Mouse (Mus musculus): ENCODE measurements around the gene Zfp775.

Gene Zfp775

GRCm38 (mm10) chr6:48601271-48602079 lies at the start of gene Zfp775:
Zfp775 (plus strand) TSS chr6:48602063.
- peak; percentile 94 for DNase-seq

DNA sequence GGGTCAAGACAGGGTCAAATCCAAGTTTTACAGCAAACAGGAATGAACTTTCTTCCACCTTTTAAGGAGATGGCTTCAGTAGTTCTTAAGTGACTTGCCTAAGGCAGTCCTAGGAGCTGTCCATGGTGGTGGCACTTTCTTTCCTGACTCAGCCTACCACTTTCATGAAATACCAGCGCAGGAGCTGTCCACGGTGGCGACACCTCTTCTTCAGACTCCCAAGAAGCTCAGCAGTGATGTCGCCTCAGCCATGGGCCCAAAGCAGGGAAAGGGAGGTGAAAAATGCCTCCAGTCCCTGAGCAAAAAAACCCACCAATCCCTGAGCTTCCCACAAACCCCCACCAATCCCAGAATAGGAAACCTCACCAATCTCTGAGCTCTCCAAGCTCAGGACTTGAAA lies 48.9 kb upstream of the Zfp775 start:
- peak; percentile 66 for DNase-seq

DNA sequence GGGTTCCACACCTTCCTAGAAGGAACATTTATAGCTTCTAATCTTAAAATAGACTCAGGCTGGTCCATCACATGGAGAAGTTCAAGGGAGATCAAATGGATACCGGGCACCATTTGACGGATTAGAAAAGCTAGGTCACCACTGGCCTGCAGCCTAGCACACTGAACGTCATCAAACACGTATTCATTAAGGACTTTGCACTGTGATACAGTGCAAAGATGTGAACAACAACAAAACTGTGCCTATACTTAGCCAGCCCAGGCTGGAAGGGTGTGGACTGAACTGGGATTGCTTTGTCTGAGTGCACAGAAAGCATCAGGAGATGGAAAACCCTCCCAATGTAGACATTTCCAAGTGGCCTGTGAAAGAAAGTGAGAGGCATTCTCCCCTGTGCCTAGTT lies 48.0 kb upstream of the Zfp775 start:
- DNase-seq, result no peak

GRCm38 (mm10) chr6:48554280-48555103 lies 47.4 kb upstream of the Zfp775 start, which contains the start of gene Lrrc61:
Lrrc61 (plus strand) TSS chr6:48554796.
- DNase-seq, result peak; percentile 87

DNA sequence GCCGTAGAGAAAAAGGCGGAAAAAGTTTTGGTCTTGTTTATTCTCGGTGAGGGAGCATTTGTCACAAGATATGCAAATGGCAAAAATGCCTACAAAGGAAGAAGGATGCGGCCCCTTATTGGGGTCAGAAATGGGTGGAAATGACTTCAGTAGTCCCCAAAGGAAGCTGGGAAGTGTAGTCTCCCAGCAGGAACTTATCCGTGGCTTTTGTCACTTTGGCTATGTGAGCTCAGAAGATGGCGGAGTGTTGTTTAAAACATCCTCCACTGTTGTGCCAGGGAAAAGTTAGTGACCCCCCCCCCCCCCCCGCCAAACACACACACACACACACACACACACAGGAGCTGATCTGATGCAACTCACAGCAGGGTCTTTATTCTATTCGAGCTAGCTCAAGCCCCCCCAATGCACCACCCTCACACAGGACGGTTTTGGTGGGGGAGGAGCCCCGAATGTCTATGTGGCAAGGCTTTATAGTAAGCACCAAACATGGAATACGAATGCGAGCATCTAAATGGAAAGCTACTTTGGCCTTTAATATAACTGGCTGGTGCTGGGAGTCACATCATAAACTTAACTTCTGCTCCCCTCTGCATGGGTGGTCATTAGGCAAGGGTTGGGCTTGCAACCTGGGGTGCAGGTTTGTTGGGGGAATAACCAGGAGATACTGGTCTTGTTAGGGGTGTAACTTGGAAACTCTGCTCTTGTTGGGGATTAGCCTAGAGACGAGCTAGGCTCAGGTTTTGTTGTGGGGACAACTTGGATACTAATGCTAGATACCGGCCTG lies 46.6 kb upstream of the Zfp775 start:
- peak; percentile 23 for DNase-seq

DNA sequence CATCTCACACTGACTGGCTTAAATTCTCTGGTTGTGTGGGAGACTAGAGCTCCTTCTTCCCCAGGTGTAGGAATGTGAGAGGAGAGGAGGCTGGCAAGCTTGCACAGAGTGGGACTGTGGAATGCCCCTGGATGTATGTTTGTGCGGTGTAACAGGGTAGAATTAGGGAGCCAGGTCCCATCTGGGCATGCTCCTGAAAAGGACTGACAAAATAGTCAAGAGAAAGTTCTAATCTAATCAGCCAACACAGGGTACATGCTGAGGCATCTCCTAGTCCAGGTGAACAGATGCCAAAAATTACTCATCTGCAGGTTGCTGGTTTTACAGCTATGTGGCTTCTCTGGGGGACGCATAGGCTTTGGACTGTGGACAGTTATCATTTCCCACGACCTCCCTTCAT lies 45.9 kb upstream of the Zfp775 start:
- DNase-seq, result no peak

DNA sequence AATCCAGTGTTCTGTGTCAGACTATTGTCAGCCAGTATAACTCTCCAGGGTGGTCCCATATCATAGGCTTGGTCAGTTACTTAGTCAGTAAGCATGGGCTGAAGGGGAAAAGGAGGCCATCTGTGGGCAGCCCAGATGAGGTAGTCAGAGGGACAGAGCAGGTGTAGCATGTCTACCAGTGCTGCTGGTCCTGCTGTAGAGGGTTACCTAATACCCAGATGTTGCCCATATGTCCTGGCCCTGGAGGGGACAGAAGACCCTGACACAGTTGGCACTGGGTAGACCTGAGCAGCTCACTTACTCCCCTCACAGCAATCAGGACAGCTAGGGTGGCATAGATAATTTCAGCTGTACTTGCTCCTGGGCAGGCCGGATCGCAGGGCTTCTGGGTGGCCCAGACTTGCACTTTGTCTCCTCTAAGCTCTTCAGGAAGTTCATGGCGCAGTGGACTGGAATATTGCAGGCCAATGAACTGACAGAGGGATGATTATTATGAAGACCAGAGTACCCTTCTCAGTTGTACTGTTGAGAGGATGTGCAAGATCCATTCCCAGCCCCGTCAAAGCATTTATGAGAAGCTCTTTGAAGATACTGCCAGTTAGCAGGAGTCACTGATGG lies 36.1 kb upstream of the Zfp775 start:
- DNase-seq, result no peak

GRCm38 (mm10) chr6:48566312-48566711 lies 35.6 kb upstream of the Zfp775 start:
- no peak for DNase-seq

GRCm38 (mm10) chr6:48568036-48568984 lies 33.6 kb upstream of the Zfp775 start:
- peak; percentile 11 for DNase-seq

GRCm38 (mm10) chr6:48569065-48569807 lies 32.6 kb upstream of the Zfp775 start:
- DNase-seq, result no peak

DNA sequence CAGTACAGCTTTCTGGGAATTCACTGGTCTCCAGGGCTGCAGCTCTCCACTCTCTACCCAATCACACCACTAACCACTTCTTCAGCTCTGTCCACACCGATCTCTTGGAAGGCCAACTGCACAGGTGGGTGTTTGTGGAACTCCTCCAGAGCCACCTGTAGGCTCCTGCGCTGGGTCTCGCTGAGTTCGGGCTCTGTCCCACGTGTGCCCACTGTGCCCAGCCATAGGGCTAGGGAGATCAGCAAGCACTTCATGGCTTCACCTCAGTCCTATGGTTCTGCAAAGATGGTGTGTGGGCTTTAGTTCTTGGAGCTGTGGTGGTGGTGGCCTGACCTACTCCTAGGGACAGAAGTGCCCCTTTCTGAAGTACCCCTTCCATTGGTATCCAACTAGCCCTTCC lies 29.8 kb upstream of the Zfp775 start:
- DNase-seq, result no peak

- peak; percentile 54 for DNase-seq
Measured at GRCm38 (mm10) chr6:48572572-48573061, 29.2 kb upstream of the Zfp775 start, which contains the start of gene Rarres2. Rarres2 (minus strand) TSS chr6:48572789.

DNA sequence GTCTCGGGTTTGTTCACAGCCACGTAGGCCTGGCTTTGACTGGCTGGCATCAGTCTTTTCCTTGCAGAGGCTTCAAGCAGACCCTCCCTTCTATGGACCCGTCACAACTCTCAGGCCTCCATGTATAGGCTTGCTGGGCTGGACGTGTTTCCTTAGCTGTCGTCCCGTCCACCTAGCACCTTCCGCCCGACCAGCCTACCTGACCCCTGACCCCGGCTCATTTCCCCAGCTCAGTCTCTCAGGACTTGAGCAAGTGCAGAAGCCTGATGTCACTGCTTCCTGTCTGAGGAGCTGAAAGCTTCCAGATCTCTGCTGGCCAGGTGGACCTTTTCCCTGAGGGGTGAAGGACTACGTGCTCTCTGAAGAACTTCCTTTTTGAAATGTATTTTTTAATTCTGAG lies 28.6 kb upstream of the Zfp775 start:
- DNase-seq, result no peak

DNA sequence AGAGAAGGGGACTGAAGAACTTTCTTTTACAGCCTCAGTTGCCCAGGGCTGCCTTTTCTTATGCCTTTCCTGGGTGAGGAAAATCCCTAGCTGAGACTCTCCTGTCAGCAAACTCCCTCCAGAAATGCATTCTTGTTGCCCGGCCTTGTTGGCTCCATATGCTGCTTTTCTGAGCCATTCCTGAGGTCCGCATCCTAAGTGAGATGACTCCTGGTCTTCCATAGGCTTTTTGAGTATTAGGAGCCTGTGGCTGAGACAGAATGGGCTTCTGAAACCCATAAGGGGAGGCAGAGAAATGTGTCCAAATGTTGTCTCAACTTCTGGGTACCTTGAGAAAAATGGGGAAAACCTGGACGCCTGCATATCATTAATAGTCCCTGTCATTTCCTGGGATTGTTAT lies 27.9 kb upstream of the Zfp775 start:
- DNase-seq, result no peak

- no peak for DNase-seq
Measured at GRCm38 (mm10) chr6:48578736-48579135, 23.1 kb upstream of the Zfp775 start.

- DNase-seq, result no peak
Measured at GRCm38 (mm10) chr6:48579215-48579648, 22.6 kb upstream of the Zfp775 start.

GRCm38 (mm10) chr6:48581257-48581656 lies 20.6 kb upstream of the Zfp775 start:
- no peak for DNase-seq

GRCm38 (mm10) chr6:48582037-48582436 lies 19.8 kb upstream of the Zfp775 start:
- no peak for DNase-seq

DNA sequence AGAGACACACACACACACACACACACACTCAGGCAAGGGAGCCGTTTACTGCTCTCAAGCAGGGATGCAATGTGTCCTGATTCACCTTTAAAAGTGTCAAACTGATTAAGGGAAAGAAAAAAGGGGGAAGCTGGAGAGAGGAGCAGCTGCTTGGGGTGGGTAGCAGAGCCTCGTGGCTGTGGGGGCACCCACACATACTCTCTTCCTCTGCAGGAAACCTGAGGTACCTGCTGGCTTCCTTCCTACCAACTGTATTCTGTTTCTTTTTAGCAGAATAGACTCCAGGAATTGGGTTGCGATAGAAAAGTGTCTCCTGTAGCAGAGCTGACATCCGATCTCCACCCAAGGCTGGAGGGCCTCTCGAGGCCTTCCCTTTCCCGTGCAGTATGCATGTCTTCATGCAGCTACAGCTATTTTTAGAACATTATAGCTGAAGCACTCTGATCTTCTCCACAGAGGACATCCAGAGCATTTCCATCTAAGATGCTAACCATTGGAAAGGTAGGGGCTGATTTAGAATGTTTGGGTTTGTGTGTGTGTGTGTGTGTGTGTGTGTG lies 12.6 kb upstream of the Zfp775 start, which contains the start of gene Gm45021:
Gm45021 (plus strand) TSS at position 417 of the 557 bp plus-strand sequence.
- no peak for DNase-seq

All from liver (tissue).